Mouse (Mus musculus) heart, adult 2 months (tissue): ENCODE results near the gene Tmc8.

Experiments
- CTCF ChIP-seq: fragments of 200-600 bp; IDR thresholded peaks from 2 replicates; pipeline ENCODE4 v1.8.1; 2022; ENCODE audit warnings: antibody characterized with exemption, mild to moderate bottlenecking, moderate library complexity
- EP300 ChIP-seq: fragments of 200-500 bp; IDR thresholded peaks from 2 replicates; pipeline ENCODE4 v1.6.1; 2011; ENCODE audit warnings: low read depth, low read length, control low read depth; ENCODE audit not compliant: insufficient read depth
- POLR2A ChIP-seq: fragments of 200-500 bp; IDR thresholded peaks from 2 replicates; pipeline ENCODE4 v1.6.1; 2011; ENCODE audit warnings: mild to moderate bottlenecking, low read depth, low read length, control low read depth; ENCODE audit not compliant: insufficient read depth

- TF ChIP-seq EP300 (no peak), CTCF (no peak), POLR2A (no peak)
Measured at GRCm38 (mm10) chr11:117790703-117791440, 9.0 kb downstream of the Tmc8 start.
